Mouse (Mus musculus) fibroblast of lung, adult 2 months (primary cell): ENCODE results near the gene 3425401B19Rik.

Source experiments
- DNase-seq: peaks from one replicate; pipeline ENCODE4 v3.0.0-alpha.2; 2011; ENCODE audit warnings: low read depth

Gene 3425401B19Rik

GRCm38 (mm10) chr14:32685124-32685826 is at the start of gene 3425401B19Rik:
3425401B19Rik (minus strand) TSS chr14:32685293.
- no peak for DNase-seq

GRCm38 (mm10) chr14:32732961-32733360 is 47.9 kb upstream of the 3425401B19Rik start:
- no peak for DNase-seq

- no peak for DNase-seq
Measured at GRCm38 (mm10) chr14:32726864-32727263, 41.8 kb upstream of the 3425401B19Rik start.

- DNase-seq, result no peak
Measured at GRCm38 (mm10) chr14:32721461-32721860, 36.4 kb upstream of the 3425401B19Rik start.

GRCm38 (mm10) chr14:32716763-32717439 is 31.8 kb upstream of the 3425401B19Rik start:
- no peak for DNase-seq

GRCm38 (mm10) chr14:32715489-32715888 is 30.4 kb upstream of the 3425401B19Rik start:
- no peak for DNase-seq

GRCm38 (mm10) chr14:32715076-32715475 is 30.0 kb upstream of the 3425401B19Rik start:
- DNase-seq, result no peak

- no peak for DNase-seq
Measured at GRCm38 (mm10) chr14:32709861-32710260, 24.8 kb upstream of the 3425401B19Rik start.

- DNase-seq, result no peak
Measured at GRCm38 (mm10) chr14:32708756-32709155, 23.7 kb upstream of the 3425401B19Rik start.

- no peak for DNase-seq
Measured at GRCm38 (mm10) chr14:32707938-32708337, 22.8 kb upstream of the 3425401B19Rik start.

- no peak for DNase-seq
Measured at GRCm38 (mm10) chr14:32700972-32701371, 15.9 kb upstream of the 3425401B19Rik start.

GRCm38 (mm10) chr14:32698556-32698955 is 13.5 kb upstream of the 3425401B19Rik start:
- no peak for DNase-seq

GRCm38 (mm10) chr14:32697774-32698173 is 12.7 kb upstream of the 3425401B19Rik start:
- no peak for DNase-seq

GRCm38 (mm10) chr14:32696344-32696743 is 11.3 kb upstream of the 3425401B19Rik start:
- no peak for DNase-seq

GRCm38 (mm10) chr14:32695906-32696305 is 10.8 kb upstream of the 3425401B19Rik start:
- no peak for DNase-seq

GRCm38 (mm10) chr14:32684735-32685105 is 373 bp downstream of the 3425401B19Rik start:
- DNase-seq, result no peak

- no peak for DNase-seq
Measured at GRCm38 (mm10) chr14:32683982-32684734, 935 bp downstream of the 3425401B19Rik start.

- DNase-seq, result no peak
Measured at GRCm38 (mm10) chr14:32683251-32683838, 1.7 kb downstream of the 3425401B19Rik start.

GRCm38 (mm10) chr14:32682536-32682935 is 2.6 kb downstream of the 3425401B19Rik start:
- no peak for DNase-seq

- DNase-seq, result no peak
Measured at GRCm38 (mm10) chr14:32681603-32682002, 3.5 kb downstream of the 3425401B19Rik start.

- DNase-seq, result no peak
Measured at GRCm38 (mm10) chr14:32678565-32678964, 6.5 kb downstream of the 3425401B19Rik start.

GRCm38 (mm10) chr14:32673178-32673577 is 11.9 kb downstream of the 3425401B19Rik start:
- DNase-seq, result no peak
